Mouse (Mus musculus): ENCODE measurements around the gene Atcay. TPM values are rescaled to one million over a fixed set of nuclear protein-coding genes. Genes with fewer than 3 reads are reported as not detected.

Gene Atcay
- total RNA-seq (2014; rRNA removed) (0.07 TPM in 1 of 2 replicates, not detected in the other), polyA plus RNA-seq (2012; rRNA removed) (not detected in 2 replicates)

- Histone ChIP-seq H3K9ac (ENCODE audit: low read depth, low read length) (no peak within 1 kb of the TSS), H3K27ac (replicated peaks; ENCODE audit: insufficient read depth, low read depth, low read length) (no peak within 1 kb of the TSS), H3K36me3 (ENCODE audit: control insufficient read depth, insufficient read depth, low read length) (no peaks in the 10 kb centered on the region), H3K4me3 (ENCODE audit: insufficient read depth, low read depth, low read length) (no peak within 1 kb of the TSS), H3K79me2 (ENCODE audit: control insufficient read depth, insufficient read depth, low read length) (no peaks in the 10 kb centered on the region), H3K27me3 (ENCODE audit: control insufficient read depth, insufficient read depth, low read length) (peaks cover 4% of the 10 kb centered on the region; the same call in 1 of the 2 replicates), H3K4me1 (ENCODE audit: control insufficient read depth, insufficient read depth, low read length) (peaks cover 13% of the 10 kb centered on the region)
- WGBS: 19% methylated on average over 27 of the region's 27 CpGs
- TF ChIP-seq POLR2A (IDR thresholded peaks at IDR 0.05; ENCODE audit: extremely low read depth, insufficient read depth, low read length) (no peak), CTCF (IDR thresholded peaks at IDR 0.05; ENCODE audit: low read depth, low read length) (peak; percentile 62)
- DNase-seq (ENCODE audit: extremely low read depth, low read depth, low spot score): no peak
Observed at GRCm38 (mm10) chr10:81230438-81231332, at the start of gene Atcay. Gene Atcay (minus strand): TSS chr10:81230833.

GRCm38 (mm10) chr10:81279496-81279895 lies 48.9 kb upstream of the Atcay start:
- DNase-seq (ENCODE audit: extremely low read depth, low read depth, low spot score): no peak
- no peak for TF ChIP-seq POLR2A (IDR thresholded peaks at IDR 0.05; ENCODE audit: extremely low read depth, insufficient read depth, low read length)
- no peak for TF ChIP-seq CTCF (IDR thresholded peaks at IDR 0.05; ENCODE audit: low read depth, low read length)
- Histone ChIP-seq H3K4me3 (ENCODE audit: insufficient read depth, low read depth, low read length) (no peak overlapping the region), H3K27ac (replicated peaks; ENCODE audit: insufficient read depth, low read depth, low read length) (no peak overlapping the region), H3K27me3 (ENCODE audit: control insufficient read depth, insufficient read depth, low read length) (no peaks in the 10 kb centered on the region), H3K9ac (ENCODE audit: low read depth, low read length) (no peak overlapping the region), H3K79me2 (ENCODE audit: control insufficient read depth, insufficient read depth, low read length) (no peaks in the 10 kb centered on the region), H3K36me3 (ENCODE audit: control insufficient read depth, insufficient read depth, low read length) (peaks cover 2% of the 10 kb centered on the region; the same call in 1 of the 2 replicates), H3K4me1 (ENCODE audit: control insufficient read depth, insufficient read depth, low read length) (no peaks in the 10 kb centered on the region)
- 79% methylated on average over 10 of the region's 10 CpGs for WGBS

GRCm38 (mm10) chr10:81277676-81278075 lies 47.0 kb upstream of the Atcay start:
- WGBS: 89% methylated on average over 22 of the region's 22 CpGs
- no peak for TF ChIP-seq POLR2A (IDR thresholded peaks at IDR 0.05; ENCODE audit: extremely low read depth, insufficient read depth, low read length)
- TF ChIP-seq CTCF (IDR thresholded peaks at IDR 0.05; ENCODE audit: low read depth, low read length): 0 out of 2 replicates have a peak, but pooled peaks have one; percentile 3
- no peak overlapping the region for H3K4me3 ChIP-seq (ENCODE audit: insufficient read depth, low read depth, low read length)
- H3K27me3 ChIP-seq (ENCODE audit: control insufficient read depth, insufficient read depth, low read length): no peaks in the 10 kb centered on the region
- peaks cover 2% of the 10 kb centered on the region; the same call in 1 of the 2 replicates for H3K36me3 ChIP-seq (ENCODE audit: control insufficient read depth, insufficient read depth, low read length)
- H3K4me1 ChIP-seq (ENCODE audit: control insufficient read depth, insufficient read depth, low read length): no peaks in the 10 kb centered on the region
- DNase-seq (ENCODE audit: extremely low read depth, low read depth, low spot score): no peak
- H3K9ac ChIP-seq (ENCODE audit: low read depth, low read length): no peak overlapping the region
- H3K27ac ChIP-seq (replicated peaks; ENCODE audit: insufficient read depth, low read depth, low read length): no peak overlapping the region
- no peaks in the 10 kb centered on the region for H3K79me2 ChIP-seq (ENCODE audit: control insufficient read depth, insufficient read depth, low read length)

- H3K27me3 ChIP-seq (ENCODE audit: control insufficient read depth, insufficient read depth, low read length): no peaks in the 10 kb centered on the region
- H3K4me3 ChIP-seq (ENCODE audit: insufficient read depth, low read depth, low read length): no peak overlapping the region
- peaks cover 8% of the 10 kb centered on the region for H3K4me1 ChIP-seq (ENCODE audit: control insufficient read depth, insufficient read depth, low read length)
- WGBS: 88% methylated on average over 19 of the region's 19 CpGs
- no peak overlapping the region for H3K9ac ChIP-seq (ENCODE audit: low read depth, low read length)
- no peak for DNase-seq (ENCODE audit: extremely low read depth, low read depth, low spot score)
- H3K36me3 ChIP-seq (ENCODE audit: control insufficient read depth, insufficient read depth, low read length): peaks cover 2% of the 10 kb centered on the region; the same call in 1 of the 2 replicates
- H3K79me2 ChIP-seq (ENCODE audit: control insufficient read depth, insufficient read depth, low read length): peaks cover 8% of the 10 kb centered on the region
- TF ChIP-seq POLR2A (IDR thresholded peaks at IDR 0.05; ENCODE audit: extremely low read depth, insufficient read depth, low read length): no peak
- TF ChIP-seq CTCF (IDR thresholded peaks at IDR 0.05; ENCODE audit: low read depth, low read length): no peak
- H3K27ac ChIP-seq (replicated peaks; ENCODE audit: insufficient read depth, low read depth, low read length): no peak overlapping the region
Observed at GRCm38 (mm10) chr10:81273842-81274241, 43.2 kb upstream of the Atcay start.

- Histone ChIP-seq H3K27me3 (ENCODE audit: control insufficient read depth, insufficient read depth, low read length) (no peaks in the 10 kb centered on the region), H3K27ac (replicated peaks; ENCODE audit: insufficient read depth, low read depth, low read length) (no peak overlapping the region), H3K4me1 (ENCODE audit: control insufficient read depth, insufficient read depth, low read length) (peaks cover 8% of the 10 kb centered on the region), H3K9ac (ENCODE audit: low read depth, low read length) (no peak overlapping the region), H3K4me3 (ENCODE audit: insufficient read depth, low read depth, low read length) (no peak overlapping the region), H3K36me3 (ENCODE audit: control insufficient read depth, insufficient read depth, low read length) (peaks cover 2% of the 10 kb centered on the region; the same call in 1 of the 2 replicates), H3K79me2 (ENCODE audit: control insufficient read depth, insufficient read depth, low read length) (peaks cover 12% of the 10 kb centered on the region)
- DNase-seq (ENCODE audit: extremely low read depth, low read depth, low spot score): no peak
- TF ChIP-seq POLR2A (IDR thresholded peaks at IDR 0.05; ENCODE audit: extremely low read depth, insufficient read depth, low read length): no peak
- TF ChIP-seq CTCF (IDR thresholded peaks at IDR 0.05; ENCODE audit: low read depth, low read length): no peak
- 95% methylated on average over 21 of the region's 21 CpGs for WGBS
Observed at GRCm38 (mm10) chr10:81272356-81272755, 41.7 kb upstream of the Atcay start.

Measured in liver, adult 2 months (tissue).